Mouse (Mus musculus) ES-Bruce4 (cell line): ENCODE measurements at regions not wholly inside any gene's neighbourhood (a gene's known extent, or its start where the extent isn't known, plus 50 kb on each side); places are given as distances from the start of the nearest gene placed in this dataset.

ENCODE experiments used
- CTCF ChIP-seq: IDR thresholded peaks from one replicate; pipeline ENCODE4 v1.8.1; 2011; ENCODE audit warnings: low read depth, low read length
- EP300 ChIP-seq: IDR thresholded peaks from 2 replicates; pipeline ENCODE4 v1.6.1; 2011; ENCODE audit warnings: low read depth, low read length; ENCODE audit not compliant: insufficient read depth
- POLR2A ChIP-seq: IDR thresholded peaks from one replicate; pipeline ENCODE4 v1.8.1; 2011; ENCODE audit warnings: low read length; ENCODE audit not compliant: insufficient read depth

- TF ChIP-seq EP300 (no peak), CTCF (no peak), POLR2A (no peak)
Measured at GRCm38 (mm10) chr13:6199107-6199506, 337.8 kb downstream of the Klf6 start.
